Mouse (Mus musculus): ENCODE measurements around the gene Trp53bp1. TPM values are rescaled to one million over a fixed set of nuclear protein-coding genes. Genes with fewer than 3 reads are reported as not detected.
A peak's percentile ranks its signal among the peaks of the same experiment; 100 is the strongest.

Trp53bp1 gene
- 125 and 128 TPM in 2 replicates for polyA plus RNA-seq (2016; fragmentation: Nextera tagmentation; extraction: Ambion mirVana)

- peak within 1 kb of the TSS; percentile 94 for H3K27ac ChIP-seq
- H3K4me3 ChIP-seq = peak within 1 kb of the TSS; percentile 94
- H3K27me3 ChIP-seq = no peaks in the 10 kb centered on the region
- H3K9me3 ChIP-seq = no peaks in the 10 kb centered on the region
- under 1% methylated on average over 37 of the region's 37 CpGs for WGBS
- ATAC-seq (ENCODE audit: insufficient number of reproducible peaks, insufficient read depth, low FRiP score, low TSS enrichment) = peak; percentile 98
- H3K4me1 ChIP-seq = peaks cover 25% of the 10 kb centered on the region
- peak within 1 kb of the TSS; percentile 88 for H3K9ac ChIP-seq
- H3K36me3 ChIP-seq = peaks cover 23% of the 10 kb centered on the region
- H3K4me2 ChIP-seq (replicated peaks) = peak within 1 kb of the TSS; percentile 69
Observed at GRCm38 (mm10) chr2:121271236-121271927, at the start of gene Trp53bp1. TSS of gene Trp53bp1 (minus strand) at chr2:121271407.

- Histone ChIP-seq H3K4me1 (no peaks in the 10 kb centered on the region), H3K27ac (no peak overlapping the region), H3K27me3 (no peaks in the 10 kb centered on the region), H3K4me3 (no peak overlapping the region), H3K9ac (no peak overlapping the region), H3K36me3 (no peaks in the 10 kb centered on the region), H3K9me3 (no peaks in the 10 kb centered on the region), H3K4me2 (replicated peaks) (no peak overlapping the region)
- ATAC-seq (ENCODE audit: insufficient number of reproducible peaks, insufficient read depth, low FRiP score, low TSS enrichment) = no peak
- WGBS = 74% methylated on average over 8 of the region's 8 CpGs
Observed at GRCm38 (mm10) chr2:121316278-121316677, 45.1 kb upstream of the Trp53bp1 start.

GRCm38 (mm10) chr2:121308997-121309416 lies 37.8 kb upstream of the Trp53bp1 start:
- 11% methylated on average over 5 of the region's 5 CpGs for WGBS
- Histone ChIP-seq H3K9ac (no peak overlapping the region), H3K36me3 (peaks cover 3% of the 10 kb centered on the region; the same call in 1 of the 2 replicates), H3K9me3 (no peaks in the 10 kb centered on the region), H3K27me3 (no peaks in the 10 kb centered on the region), H3K27ac (no peak overlapping the region), H3K4me2 (replicated peaks) (peak overlapping the region; percentile 24), H3K4me3 (no peak overlapping the region), H3K4me1 (0 out of 2 replicates have a peak, but pooled peaks cover 7% of the 10 kb centered on the region)
- ATAC-seq (ENCODE audit: insufficient number of reproducible peaks, insufficient read depth, low FRiP score, low TSS enrichment) = 0 out of 2 replicates have a peak, but pooled peaks have one; percentile 30

DNA sequence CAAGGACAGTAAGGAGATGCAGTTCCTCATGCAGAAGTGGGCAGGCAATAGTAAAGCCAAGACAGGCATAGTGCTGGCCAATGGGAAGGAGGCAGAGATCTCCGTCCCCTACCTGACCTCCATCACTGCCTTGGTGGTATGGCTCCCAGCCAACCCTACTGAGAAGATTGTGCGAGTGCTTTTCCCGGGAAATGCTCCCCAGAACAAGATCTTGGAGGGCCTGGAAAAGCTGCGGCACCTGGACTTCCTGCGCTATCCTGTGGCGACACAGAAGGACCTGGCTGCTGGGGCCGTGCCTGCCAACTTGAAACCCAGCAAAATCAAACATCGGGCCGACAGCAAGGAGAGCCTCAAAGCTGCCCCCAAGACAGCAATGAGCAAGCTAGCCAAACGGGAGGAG lies 28.8 kb upstream of the Trp53bp1 start:
- H3K9ac ChIP-seq = no peak overlapping the region
- 84% methylated on average over 10 of the region's 10 CpGs for WGBS
- peaks cover 24% of the 10 kb centered on the region for H3K36me3 ChIP-seq
- ATAC-seq (ENCODE audit: insufficient number of reproducible peaks, insufficient read depth, low FRiP score, low TSS enrichment) = no peak
- no peak overlapping the region for H3K27ac ChIP-seq
- no peaks in the 10 kb centered on the region for H3K9me3 ChIP-seq
- H3K4me2 ChIP-seq (replicated peaks) = no peak overlapping the region
- H3K4me1 ChIP-seq = peaks cover 22% of the 10 kb centered on the region
- no peak overlapping the region for H3K4me3 ChIP-seq
- peaks cover 54% of the 10 kb centered on the region for H3K27me3 ChIP-seq

DNA sequence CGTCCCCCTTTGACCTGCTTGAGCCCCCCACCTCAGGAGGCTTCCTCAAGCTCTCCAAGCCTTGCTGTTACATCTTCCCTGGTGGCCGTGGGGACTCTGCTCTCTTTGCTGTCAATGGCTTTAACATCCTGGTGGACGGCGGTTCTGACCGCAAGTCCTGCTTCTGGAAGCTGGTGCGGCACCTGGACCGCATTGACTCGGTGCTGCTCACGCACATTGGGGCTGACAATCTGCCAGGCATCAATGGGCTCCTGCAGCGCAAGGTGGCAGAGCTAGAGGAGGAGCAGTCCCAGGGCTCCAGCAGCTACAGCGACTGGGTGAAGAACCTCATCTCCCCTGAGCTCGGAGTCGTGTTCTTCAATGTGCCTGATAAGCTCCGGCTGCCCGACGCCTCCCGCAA lies 28.3 kb upstream of the Trp53bp1 start:
- ATAC-seq (ENCODE audit: insufficient number of reproducible peaks, insufficient read depth, low FRiP score, low TSS enrichment) = no peak
- no peak overlapping the region for H3K9ac ChIP-seq
- no peak overlapping the region for H3K27ac ChIP-seq
- H3K4me1 ChIP-seq = peaks cover 27% of the 10 kb centered on the region
- H3K27me3 ChIP-seq = peaks cover 54% of the 10 kb centered on the region
- H3K4me3 ChIP-seq = no peak overlapping the region
- H3K4me2 ChIP-seq (replicated peaks) = no peak overlapping the region
- H3K36me3 ChIP-seq = peaks cover 24% of the 10 kb centered on the region
- H3K9me3 ChIP-seq = no peaks in the 10 kb centered on the region
- 88% methylated on average over 17 of the region's 17 CpGs for WGBS

DNA sequence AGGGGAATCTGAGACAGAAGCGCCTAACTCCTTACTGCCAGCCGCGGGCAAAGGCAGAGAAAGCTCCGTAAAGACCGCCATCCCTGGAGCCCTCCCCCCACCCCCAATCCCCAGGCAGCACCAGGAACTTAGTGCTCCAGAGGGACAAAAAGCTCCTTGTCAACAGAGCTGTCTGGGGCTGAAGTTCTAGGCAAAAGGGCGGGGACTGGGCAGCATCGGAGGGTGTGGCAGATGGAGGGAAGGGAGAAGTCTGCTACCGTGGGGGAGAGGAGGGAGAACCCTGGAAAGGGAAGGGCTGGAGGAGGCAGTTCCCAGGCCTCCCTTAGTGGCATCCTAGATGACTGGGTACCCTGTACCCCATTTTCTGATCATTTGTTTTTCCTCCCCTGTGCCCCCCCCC lies 26.9 kb upstream of the Trp53bp1 start:
- Histone ChIP-seq H3K9me3 (no peaks in the 10 kb centered on the region), H3K4me2 (replicated peaks) (peak overlapping the region; percentile 73; the same call in 1 of the 2 replicates), H3K36me3 (peaks cover 21% of the 10 kb centered on the region), H3K4me3 (no peak overlapping the region), H3K4me1 (peaks cover 34% of the 10 kb centered on the region), H3K9ac (no peak overlapping the region), H3K27me3 (peaks cover 54% of the 10 kb centered on the region), H3K27ac (no peak overlapping the region)
- ATAC-seq (ENCODE audit: insufficient number of reproducible peaks, insufficient read depth, low FRiP score, low TSS enrichment) = no peak
- 2% methylated on average over 8 of the region's 8 CpGs for WGBS

DNA sequence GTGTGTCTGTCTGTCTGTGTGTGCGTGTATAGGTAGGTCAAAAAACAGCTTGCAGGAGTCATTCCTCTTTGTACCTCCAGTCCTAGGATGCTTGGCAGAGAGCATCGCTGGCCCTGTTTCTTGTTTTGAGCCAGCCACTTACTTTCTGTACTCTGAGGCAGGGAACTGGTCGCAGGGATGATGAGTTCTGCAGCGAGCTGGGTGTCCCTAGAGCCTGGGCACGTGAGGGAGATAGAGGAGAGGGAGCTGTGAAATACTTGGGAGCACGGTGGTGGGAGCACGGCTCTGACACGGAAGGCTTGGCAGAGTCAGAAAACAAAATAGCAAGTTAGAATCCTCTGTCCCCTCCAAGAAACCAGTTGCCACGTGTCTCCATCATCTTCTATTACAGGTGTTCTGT lies 26.5 kb upstream of the Trp53bp1 start:
- Histone ChIP-seq H3K4me1 (peaks cover 34% of the 10 kb centered on the region), H3K4me3 (no peak overlapping the region), H3K36me3 (peaks cover 17% of the 10 kb centered on the region), H3K9ac (peak overlapping the region; percentile 3; the same call in 1 of the 2 replicates), H3K27ac (no peak overlapping the region), H3K4me2 (replicated peaks) (peak overlapping the region; percentile 73; the same call in 1 of the 2 replicates), H3K9me3 (no peaks in the 10 kb centered on the region), H3K27me3 (peaks cover 54% of the 10 kb centered on the region)
- WGBS = 8% methylated on average over 9 of the region's 9 CpGs
- ATAC-seq (ENCODE audit: insufficient number of reproducible peaks, insufficient read depth, low FRiP score, low TSS enrichment) = no peak

DNA sequence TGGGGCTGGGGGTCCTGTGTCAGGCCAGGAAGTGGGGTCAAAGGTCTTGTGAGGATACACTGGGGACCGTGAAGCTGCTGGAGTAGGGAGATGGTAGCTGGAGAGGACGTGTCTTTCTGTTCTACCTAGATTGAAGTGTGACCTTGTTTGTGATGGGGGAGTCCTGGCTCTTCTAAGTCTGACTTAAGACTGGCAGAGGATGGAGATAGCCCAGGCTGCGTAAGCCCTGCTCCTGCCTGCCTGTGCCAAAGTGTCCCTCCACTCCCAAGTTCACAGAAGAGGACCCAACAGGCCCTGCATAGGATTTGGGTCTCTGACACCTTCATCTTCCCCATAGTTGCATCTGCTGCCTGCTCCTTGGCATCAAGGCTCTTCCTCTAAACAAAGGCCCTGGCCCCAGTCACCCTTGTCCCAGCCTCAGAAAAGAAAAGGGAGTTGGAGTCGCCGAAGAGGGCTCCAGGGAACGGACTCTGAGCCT lies 25.6 kb upstream of the Trp53bp1 start:
- WGBS = 6% methylated on average over 6 of the region's 6 CpGs

GRCm38 (mm10) chr2:121295608-121296571 lies 24.7 kb upstream of the Trp53bp1 start:
- H3K27me3 ChIP-seq = peaks cover 64% of the 10 kb centered on the region
- peak overlapping the region; percentile 73 for H3K4me2 ChIP-seq (replicated peaks)
- H3K36me3 ChIP-seq = peaks cover 9% of the 10 kb centered on the region; the same call in 1 of the 2 replicates
- peak overlapping the region; percentile 42 for H3K9ac ChIP-seq
- no peaks in the 10 kb centered on the region for H3K9me3 ChIP-seq
- peaks cover 34% of the 10 kb centered on the region for H3K4me1 ChIP-seq
- 0 out of 2 replicates have a peak overlapping the region, but pooled peaks have one; percentile 9 for H3K27ac ChIP-seq
- ATAC-seq (ENCODE audit: insufficient number of reproducible peaks, insufficient read depth, low FRiP score, low TSS enrichment) = peak; percentile 35; the same call in 1 of the 2 replicates
- peak overlapping the region; percentile 45 for H3K4me3 ChIP-seq
- WGBS = 2% methylated on average over 14 of the region's 15 CpGs

More for the DNA sequence above, 25.6 kb upstream of the Trp53bp1 start:
- Histone ChIP-seq H3K27me3 (peaks cover 57% of the 10 kb centered on the region), H3K9me3 (no peaks in the 10 kb centered on the region), H3K4me1 (peaks cover 34% of the 10 kb centered on the region), H3K4me2 (replicated peaks) (peak overlapping the region; percentile 73), H3K36me3 (peaks cover 10% of the 10 kb centered on the region), H3K27ac (peak overlapping the region; percentile 18; the same call in 1 of the 2 replicates), H3K4me3 (peak overlapping the region; percentile 45), H3K9ac (0 out of 2 replicates have a peak overlapping the region, but pooled peaks have one; percentile 42)
- ATAC-seq (ENCODE audit: insufficient number of reproducible peaks, insufficient read depth, low FRiP score, low TSS enrichment) = no peak

DNA sequence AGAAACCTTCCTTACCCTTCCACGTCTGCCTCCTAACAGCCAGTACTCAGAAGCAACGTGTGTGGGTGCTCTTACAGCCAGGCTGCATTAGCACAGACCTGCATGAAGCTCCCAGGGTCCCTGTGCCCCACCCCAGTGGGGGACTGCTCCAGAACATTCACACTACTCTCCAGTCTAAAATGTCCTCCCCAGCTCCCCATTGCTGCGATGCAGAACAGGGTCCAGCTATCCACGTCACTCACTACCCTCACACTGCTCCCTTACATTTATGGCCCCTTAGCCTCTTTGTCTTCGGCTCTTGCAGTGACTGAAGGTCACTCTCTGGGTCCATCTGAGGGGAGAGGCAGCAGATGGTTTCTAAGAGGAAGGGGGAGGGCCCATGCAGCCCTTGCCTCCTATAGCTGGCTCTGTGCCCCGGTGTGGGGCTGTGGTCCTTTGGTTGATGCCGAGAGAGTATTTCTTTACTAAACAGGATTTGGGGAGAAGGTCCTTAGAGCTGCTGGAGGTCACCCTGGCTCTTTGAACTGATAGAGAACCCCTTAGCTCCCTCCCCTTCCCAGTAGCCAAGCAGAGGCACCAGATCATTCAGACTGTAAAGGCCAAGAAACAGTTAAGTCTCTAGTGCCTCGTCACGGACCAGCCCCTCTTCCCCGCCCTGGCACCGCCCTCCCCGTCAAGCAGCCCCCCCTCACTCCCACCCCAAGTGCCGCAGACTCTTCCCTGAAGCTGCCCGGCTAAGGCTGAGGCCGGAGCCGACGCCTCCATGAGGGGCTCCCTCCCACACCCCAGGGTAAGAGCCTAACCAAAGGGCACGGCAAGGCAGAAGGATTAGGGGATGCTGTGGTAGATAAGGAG lies 23.8 kb upstream of the Trp53bp1 start:
- peak overlapping the region; percentile 42 for H3K9ac ChIP-seq
- 2% methylated on average over 18 of the region's 18 CpGs for WGBS
- no peaks in the 10 kb centered on the region for H3K9me3 ChIP-seq
- peak; percentile 37; the same call in 1 of the 2 replicates for ATAC-seq (ENCODE audit: insufficient number of reproducible peaks, insufficient read depth, low FRiP score, low TSS enrichment)
- peak overlapping the region; percentile 45 for H3K4me3 ChIP-seq
- peaks cover 67% of the 10 kb centered on the region for H3K27me3 ChIP-seq
- H3K27ac ChIP-seq = peak overlapping the region; percentile 24; the same call in 1 of the 2 replicates
- peaks cover 7% of the 10 kb centered on the region; the same call in 1 of the 2 replicates for H3K36me3 ChIP-seq
- H3K4me2 ChIP-seq (replicated peaks) = peak overlapping the region; percentile 73
- peaks cover 37% of the 10 kb centered on the region for H3K4me1 ChIP-seq

Data from embryonic facial prominence, embryonic 12.5 days (tissue).